Mouse (Mus musculus) midbrain, embryonic 12.5 days (tissue): ENCODE data around the gene Ddb2. TPM values are rescaled to one million over a fixed set of nuclear protein-coding genes. Genes with fewer than 3 reads are reported as not detected.

Source experiments
- ATAC-seq: fragments of 200-750 bp; cut with Nextera tagmentation; 2 replicates; pipeline ENCODE4 v1.8.0; 2017; ENCODE audit warnings: low read depth, moderate TSS enrichment, moderate library complexity; ENCODE audit not compliant: low FRiP score
- H3K27ac ChIP-seq: fragments of 300-500 bp; sonication (generic); replicated peaks from 2 replicates; pipeline ENCODE4 v1.5.1; 2016; ENCODE audit warnings: mild to moderate bottlenecking
- H3K27me3 ChIP-seq: fragments of 300-500 bp; sonication (generic); 2 replicates; pipeline ENCODE4 v1.6.1; 2016; ENCODE audit warnings: mild to moderate bottlenecking
- H3K36me3 ChIP-seq: fragments of 300-500 bp; sonication (generic); 2 replicates; pipeline ENCODE4 v1.6.1; 2016
- H3K4me1 ChIP-seq: fragments of 300-500 bp; sonication (generic); 2 replicates; pipeline ENCODE4 v1.6.1; 2016
- H3K4me2 ChIP-seq: fragments of 300-500 bp; sonication (generic); replicated peaks from 2 replicates; pipeline ENCODE4 v1.6.1; 2016; ENCODE audit warnings: mild to moderate bottlenecking, moderate library complexity
- H3K4me3 ChIP-seq: fragments of 300-500 bp; sonication (generic); 2 replicates; pipeline ENCODE4 v1.5.1; 2016; ENCODE audit warnings: mild to moderate bottlenecking
- H3K9ac ChIP-seq: fragments of 300-500 bp; sonication (generic); replicated peaks from 2 replicates; pipeline ENCODE4 v1.6.1; 2016; ENCODE audit warnings: mild to moderate bottlenecking, moderate library complexity
- H3K9me3 ChIP-seq: fragments of 300-500 bp; sonication (generic); 2 replicates; pipeline ENCODE4 v1.6.1; 2016; ENCODE audit warnings: mild to moderate bottlenecking
- WGBS: fragments of 180-500 bp; shearing (Covaris S2); methylation state at CpG from one replicate; pipeline ENCODE4 v1.1.7; 2016; 5-methylcytosine and 5-hydroxymethylcytosine counted together
- polyA plus RNA-seq: library from polyadenylated mRNA; unstranded; fragments of >200 nt; fragmentation: Nextera tagmentation; extraction: Ambion mirVana; gene quantifications from 2 replicates; pipeline ENCODE4 v1.2.1, GENCODE M21; 2016

Ddb2 gene
- polyA plus RNA-seq, 1 experiment from 2014 or later, result 9.0 TPM

GRCm38 (mm10) chr2:91182405-91183147 lies 54.2 kb downstream of the Ddb2 start:
- H3K4me1 ChIP-seq, result peaks cover 33% of the 10 kb centered on the region
- H3K36me3 ChIP-seq, result peaks cover 9% of the 10 kb centered on the region; the same call in 1 of the 2 replicates
- no peaks in the 10 kb centered on the region for H3K27me3 ChIP-seq
- H3K9me3 ChIP-seq, result no peaks in the 10 kb centered on the region
- peak overlapping the region; percentile 91 for H3K27ac ChIP-seq
- WGBS, result under 1% methylated on average over 81 of the region's 81 CpGs
- peak overlapping the region; percentile 72 for H3K9ac ChIP-seq
- H3K4me3 ChIP-seq, result peak overlapping the region; percentile 79
- peak overlapping the region; percentile 90 for H3K4me2 ChIP-seq
- peak; percentile 96 for ATAC-seq

GRCm38 (mm10) chr2:91182016-91182404 lies 54.8 kb downstream of the Ddb2 start:
- H3K36me3 ChIP-seq, result peaks cover 11% of the 10 kb centered on the region; the same call in 1 of the 2 replicates
- H3K9me3 ChIP-seq, result no peaks in the 10 kb centered on the region
- no peak for ATAC-seq
- peaks cover 33% of the 10 kb centered on the region for H3K4me1 ChIP-seq
- no peaks in the 10 kb centered on the region for H3K27me3 ChIP-seq
- peak overlapping the region; percentile 91 for H3K27ac ChIP-seq
- peak overlapping the region; percentile 79 for H3K4me3 ChIP-seq
- WGBS, result 9% methylated on average over 8 of the region's 8 CpGs
- H3K4me2 ChIP-seq, result peak overlapping the region; percentile 90
- peak overlapping the region; percentile 72 for H3K9ac ChIP-seq

- Histone ChIP-seq H3K4me2 (peak overlapping the region; percentile 90; the same call in 1 of the 2 replicates), H3K36me3 (peaks cover 23% of the 10 kb centered on the region), H3K4me3 (no peak overlapping the region), H3K27ac (no peak overlapping the region), H3K9ac (no peak overlapping the region; the same call in 1 of the 2 replicates), H3K27me3 (no peaks in the 10 kb centered on the region), H3K4me1 (peaks cover 33% of the 10 kb centered on the region), H3K9me3 (no peaks in the 10 kb centered on the region)
- no peak for ATAC-seq
- 68% methylated on average over 5 of the region's 5 CpGs for WGBS
Measured at GRCm38 (mm10) chr2:91180706-91181105, 56.1 kb downstream of the Ddb2 start.

- H3K27ac ChIP-seq, result no peak overlapping the region
- no peaks in the 10 kb centered on the region for H3K9me3 ChIP-seq
- no peak overlapping the region for H3K4me3 ChIP-seq
- whole genome bisulfite sequencing, result 48% methylated on average over 4 of the region's 4 CpGs
- H3K27me3 ChIP-seq, result no peaks in the 10 kb centered on the region
- peaks cover 33% of the 10 kb centered on the region for H3K4me1 ChIP-seq
- H3K9ac ChIP-seq, result no peak overlapping the region
- peaks cover 32% of the 10 kb centered on the region for H3K36me3 ChIP-seq
- no peak for ATAC-seq
- no peak overlapping the region for H3K4me2 ChIP-seq
Measured at GRCm38 (mm10) chr2:91179825-91180224, 57.0 kb downstream of the Ddb2 start.

GRCm38 (mm10) chr2:91176234-91176633 lies 60.5 kb downstream of the Ddb2 start:
- H3K9me3 ChIP-seq, result no peaks in the 10 kb centered on the region
- no peak for ATAC-seq
- no peak overlapping the region for H3K9ac ChIP-seq
- no peaks in the 10 kb centered on the region for H3K27me3 ChIP-seq
- no peak overlapping the region for H3K27ac ChIP-seq
- peaks cover 17% of the 10 kb centered on the region for H3K4me1 ChIP-seq
- H3K4me2 ChIP-seq, result no peak overlapping the region
- WGBS, result 79% methylated on average over 6 of the region's 6 CpGs
- no peak overlapping the region for H3K4me3 ChIP-seq
- peaks cover 62% of the 10 kb centered on the region for H3K36me3 ChIP-seq

- H3K27me3 ChIP-seq, result no peaks in the 10 kb centered on the region
- 92% methylated on average over 4 of the region's 4 CpGs for WGBS
- peaks cover 64% of the 10 kb centered on the region for H3K36me3 ChIP-seq
- no peaks in the 10 kb centered on the region for H3K9me3 ChIP-seq
- H3K27ac ChIP-seq, result no peak overlapping the region
- no peak for ATAC-seq
- no peak overlapping the region for H3K4me3 ChIP-seq
- H3K4me1 ChIP-seq, result peaks cover 10% of the 10 kb centered on the region; the same call in 1 of the 2 replicates
- H3K4me2 ChIP-seq, result no peak overlapping the region
- H3K9ac ChIP-seq, result no peak overlapping the region
Measured at GRCm38 (mm10) chr2:91175490-91175889, 61.3 kb downstream of the Ddb2 start.

- Histone ChIP-seq H3K4me2 (no peak overlapping the region), H3K36me3 (peaks cover 83% of the 10 kb centered on the region), H3K4me3 (no peak overlapping the region), H3K27ac (no peak overlapping the region), H3K9me3 (no peaks in the 10 kb centered on the region), H3K4me1 (no peaks in the 10 kb centered on the region), H3K9ac (no peak overlapping the region), H3K27me3 (no peaks in the 10 kb centered on the region)
- no peak for ATAC-seq
- 91% methylated on average over 25 of the region's 25 CpGs for WGBS
Measured at GRCm38 (mm10) chr2:91169587-91170322, 67.0 kb downstream of the Ddb2 start.

GRCm38 (mm10) chr2:91167629-91168028 lies 69.2 kb downstream of the Ddb2 start:
- H3K36me3 ChIP-seq, result peaks cover 85% of the 10 kb centered on the region
- 80% methylated on average over 4 of the region's 4 CpGs for WGBS
- H3K9me3 ChIP-seq, result no peaks in the 10 kb centered on the region
- no peaks in the 10 kb centered on the region for H3K4me1 ChIP-seq
- H3K4me2 ChIP-seq, result no peak overlapping the region
- H3K27me3 ChIP-seq, result no peaks in the 10 kb centered on the region
- H3K9ac ChIP-seq, result no peak overlapping the region
- H3K4me3 ChIP-seq, result no peak overlapping the region
- no peak overlapping the region for H3K27ac ChIP-seq
- ATAC-seq, result no peak

GRCm38 (mm10) chr2:91164991-91165390 lies 71.8 kb downstream of the Ddb2 start:
- ATAC-seq, result no peak
- Histone ChIP-seq H3K9me3 (no peaks in the 10 kb centered on the region), H3K27me3 (no peaks in the 10 kb centered on the region), H3K27ac (no peak overlapping the region), H3K9ac (no peak overlapping the region), H3K4me1 (no peaks in the 10 kb centered on the region), H3K4me2 (no peak overlapping the region), H3K4me3 (no peak overlapping the region), H3K36me3 (peaks cover 91% of the 10 kb centered on the region)
- 96% methylated on average over 6 of the region's 6 CpGs for WGBS

- no peak for ATAC-seq
- Histone ChIP-seq H3K9ac (no peak overlapping the region), H3K36me3 (peaks cover 90% of the 10 kb centered on the region), H3K27ac (no peak overlapping the region), H3K27me3 (no peaks in the 10 kb centered on the region), H3K4me3 (no peak overlapping the region), H3K9me3 (no peaks in the 10 kb centered on the region), H3K4me2 (no peak overlapping the region), H3K4me1 (no peaks in the 10 kb centered on the region)
- 92% methylated on average over 5 of the region's 5 CpGs for WGBS
Measured at GRCm38 (mm10) chr2:91163532-91163931, 73.2 kb downstream of the Ddb2 start.

GRCm38 (mm10) chr2:91162952-91163351 lies 73.8 kb downstream of the Ddb2 start:
- H3K9me3 ChIP-seq, result no peaks in the 10 kb centered on the region
- no peak overlapping the region for H3K4me3 ChIP-seq
- peaks cover 91% of the 10 kb centered on the region for H3K36me3 ChIP-seq
- ATAC-seq, result no peak
- no peaks in the 10 kb centered on the region for H3K27me3 ChIP-seq
- H3K4me2 ChIP-seq, result no peak overlapping the region
- 88% methylated on average over 4 of the region's 4 CpGs for WGBS
- H3K4me1 ChIP-seq, result no peaks in the 10 kb centered on the region
- no peak overlapping the region for H3K9ac ChIP-seq
- no peak overlapping the region for H3K27ac ChIP-seq
